Mouse (Mus musculus) MEL (cell line): ENCODE measurements around the gene Spcs3. TPM values are rescaled to one million over a fixed set of nuclear protein-coding genes. Genes with fewer than 3 reads are reported as not detected.

Experiments
- DNase-seq: peaks from one replicate; pipeline ENCODE4 v3.0.0; 2011; ENCODE audit warnings: low read depth, low spot score
- H3K27ac ChIP-seq: 2 replicates; pipeline ENCODE4 v1.5.1; 2012; ENCODE audit warnings: low read depth, mild to moderate bottlenecking, control low read depth, low read length, moderate library complexity; ENCODE audit not compliant: control insufficient read depth
- H3K27me3 ChIP-seq, 2 experiments: fragments of 150-350 bp in 1 of 2; sonication (generic) in 1 of 2; 2 replicates each; pipeline ENCODE4 v1.6.1; 2012; ENCODE audit warnings: low read length in 2 of 2, mild to moderate bottlenecking in 2 of 2, improper control_type of control experiment in 1 of 2, moderate library complexity in 1 of 2; ENCODE audit not compliant: insufficient read depth in 2 of 2, control insufficient read depth in 1 of 2
- H3K36me3 ChIP-seq, 2 experiments: 2 replicates each; pipeline ENCODE4 v1.6.1; 2012 to 2014; ENCODE audit warnings: low read length in 2 of 2, improper control_type of control experiment in 1 of 2, inconsistent platforms in 1 of 2, mild to moderate bottlenecking in 1 of 2; ENCODE audit not compliant: insufficient read depth in 2 of 2, control insufficient read depth in 1 of 2
- H3K4me1 ChIP-seq, 2 experiments: fragments of 150-350 bp in 1 of 2; sonication (generic) in 1 of 2; 2 replicates each; pipeline ENCODE4 v1.6.1; 2012; ENCODE audit warnings: low read length in 2 of 2, improper control_type of control experiment in 1 of 2, mild to moderate bottlenecking in 1 of 2; ENCODE audit not compliant: insufficient read depth in 2 of 2, control insufficient read depth in 1 of 2
- H3K4me3 ChIP-seq, 2 experiments: fragments of 150-350 bp in 1 of 2; sonication (generic) in 1 of 2; 2 replicates each; pipeline ENCODE4 v1.5.1; 2012; ENCODE audit warnings: low read depth in 2 of 2, low read length in 2 of 2, mild to moderate bottlenecking in 2 of 2, moderate library complexity in 2 of 2, control low read depth in 1 of 2, improper control_type of control experiment in 1 of 2; ENCODE audit not compliant: control insufficient read depth in 1 of 2, insufficient read depth in 1 of 2
- H3K79me2 ChIP-seq: 2 replicates; pipeline ENCODE4 v1.6.1; 2012; ENCODE audit warnings: mild to moderate bottlenecking, low read length, moderate library complexity; ENCODE audit not compliant: control insufficient read depth, poor library complexity, insufficient read depth
- H3K9ac ChIP-seq: 2 replicates; pipeline ENCODE4 v1.6.1; 2012; ENCODE audit warnings: low read depth, mild to moderate bottlenecking, control low read depth, low read length, moderate library complexity; ENCODE audit not compliant: control insufficient read depth, poor library complexity, severe bottlenecking
- H3K9me3 ChIP-seq: fragments of 150-350 bp; sonication (generic); replicated peaks from 2 replicates; pipeline ENCODE4 v1.6.1; 2012; ENCODE audit warnings: mild to moderate bottlenecking, low read length, improper control_type of control experiment, moderate library complexity; ENCODE audit not compliant: insufficient read depth
- CHD2 ChIP-seq: IDR thresholded peaks from 2 replicates; pipeline ENCODE4 v1.6.1; 2011; ENCODE audit warnings: low read length, improper control_type of control experiment
- CTCF ChIP-seq, 3 experiments: IDR thresholded peaks in 2 of 3; conservative IDR thresholded peaks in 1 of 3; 2 replicates each; pipeline ENCODE4 v1.5.1; 2011 to 2012; ENCODE audit warnings: low read length in 3 of 3, low read depth in 2 of 3, mild to moderate bottlenecking in 2 of 3, improper control_type of control experiment in 1 of 3, inconsistent platforms in 1 of 3, mixed read lengths in 1 of 3, moderate library complexity in 1 of 3; ENCODE audit not compliant: control insufficient read depth in 1 of 3, insufficient read depth in 1 of 3, poor library complexity in 1 of 3, severe bottlenecking in 1 of 3
- E2F4 ChIP-seq: IDR thresholded peaks from 2 replicates; pipeline ENCODE4 v1.6.1; 2011; ENCODE audit warnings: low read depth, low read length, improper control_type of control experiment, borderline replicate concordance
- ELF1 ChIP-seq: IDR thresholded peaks from 2 replicates; pipeline ENCODE4 v1.6.1; 2014; ENCODE audit warnings: low read depth, mild to moderate bottlenecking, inconsistent platforms, low read length, improper control_type of control experiment, moderate library complexity
- ETS1 ChIP-seq: IDR thresholded peaks from 2 replicates; pipeline ENCODE4 v1.6.1; 2012; ENCODE audit warnings: low read depth, mild to moderate bottlenecking, inconsistent platforms, low read length, improper control_type of control experiment, moderate library complexity
- GABPA ChIP-seq: IDR thresholded peaks from 2 replicates; pipeline ENCODE4 v1.6.1; 2012; ENCODE audit warnings: low read depth, mild to moderate bottlenecking, inconsistent platforms, low read length, improper control_type of control experiment, moderate library complexity
- GATA1 ChIP-seq: IDR thresholded peaks from 2 replicates; pipeline ENCODE4 v1.6.1; 2011; ENCODE audit warnings: low read depth, low read length, improper control_type of control experiment
- HCFC1 ChIP-seq: IDR thresholded peaks from 2 replicates; pipeline ENCODE4 v1.6.1; 2012; ENCODE audit warnings: low read depth, mild to moderate bottlenecking, inconsistent platforms, low read length, improper control_type of control experiment, moderate library complexity
- JUND ChIP-seq: IDR thresholded peaks from 2 replicates; pipeline ENCODE4 v1.6.1; 2011; ENCODE audit warnings: low read depth, mild to moderate bottlenecking, improper control_type of control experiment, low read length
- MAX ChIP-seq: IDR thresholded peaks from 2 replicates; pipeline ENCODE4 v1.6.1; 2011; ENCODE audit warnings: low read length, improper control_type of control experiment
- MAZ ChIP-seq: IDR thresholded peaks from 2 replicates; pipeline ENCODE4 v1.6.1; 2012; ENCODE audit warnings: low read depth, mild to moderate bottlenecking, inconsistent platforms, low read length, improper control_type of control experiment
- MEF2A ChIP-seq: IDR thresholded peaks from 2 replicates; pipeline ENCODE4 v1.6.1; 2014; ENCODE audit warnings: low read depth, mild to moderate bottlenecking, inconsistent platforms, low read length, improper control_type of control experiment; ENCODE audit not compliant: poor library complexity, insufficient replicate concordance, severe bottlenecking; ENCODE audit errors: extremely low read depth
- MYB ChIP-seq: IDR thresholded peaks from 2 replicates; pipeline ENCODE4 v1.6.1; 2011; ENCODE audit warnings: mild to moderate bottlenecking, low read depth, low read length, improper control_type of control experiment
- MYC ChIP-seq: IDR thresholded peaks from 2 replicates; pipeline ENCODE4 v1.6.1; 2011; ENCODE audit warnings: low read depth, mild to moderate bottlenecking, low read length, improper control_type of control experiment, moderate library complexity
- NELFE ChIP-seq: IDR thresholded peaks from 2 replicates; pipeline ENCODE4 v1.6.1; 2011; ENCODE audit warnings: low read depth, low read length, improper control_type of control experiment
- NRF1 ChIP-seq: IDR thresholded peaks from 2 replicates; pipeline ENCODE4 v1.6.1; 2014; ENCODE audit warnings: low read depth, mild to moderate bottlenecking, inconsistent platforms, low read length, improper control_type of control experiment, moderate library complexity; ENCODE audit not compliant: poor library complexity, insufficient read depth, severe bottlenecking
- POLR2A ChIP-seq, 2 experiments: IDR thresholded peaks; 2 replicates each; pipeline ENCODE4 v1.6.1; 2011 to 2012; ENCODE audit warnings: low read length in 2 of 2, mild to moderate bottlenecking in 2 of 2, control low read depth in 1 of 2, improper control_type of control experiment in 1 of 2, low read depth in 1 of 2, moderate library complexity in 1 of 2; ENCODE audit not compliant: control insufficient read depth in 1 of 2, insufficient read depth in 1 of 2, poor library complexity in 1 of 2
- POLR2AphosphoS2 ChIP-seq: IDR thresholded peaks from 2 replicates; pipeline ENCODE4 v1.6.1; 2011; ENCODE audit warnings: low read length, improper control_type of control experiment
- POLR2AphosphoS5 ChIP-seq: IDR thresholded peaks from 2 replicates; pipeline ENCODE4 v1.6.1; 2012; ENCODE audit warnings: low read depth, borderline replicate concordance, mild to moderate bottlenecking, inconsistent platforms, low read length, moderate library complexity, mixed read lengths
- RAD21 ChIP-seq: IDR thresholded peaks from 2 replicates; pipeline ENCODE4 v1.6.1; 2011; ENCODE audit warnings: mild to moderate bottlenecking, low read depth, low read length, improper control_type of control experiment
- RCOR1 ChIP-seq: IDR thresholded peaks from 2 replicates; pipeline ENCODE4 v1.6.1; 2012; ENCODE audit warnings: low read depth, mild to moderate bottlenecking, inconsistent platforms, low read length, improper control_type of control experiment
- SIN3A ChIP-seq: IDR thresholded peaks from 2 replicates; pipeline ENCODE4 v1.6.1; 2012; ENCODE audit warnings: low read length, improper control_type of control experiment, inconsistent platforms
- SMC3 ChIP-seq: IDR thresholded peaks from 2 replicates; pipeline ENCODE4 v1.6.1; 2011; ENCODE audit warnings: low read depth, low read length, improper control_type of control experiment
- UBTF ChIP-seq: IDR thresholded peaks from 2 replicates; pipeline ENCODE4 v1.6.1; 2012; ENCODE audit warnings: low read depth, mild to moderate bottlenecking, inconsistent platforms, low read length, improper control_type of control experiment, moderate library complexity, borderline replicate concordance; ENCODE audit not compliant: insufficient read depth
- USF1 ChIP-seq: IDR thresholded peaks from 2 replicates; pipeline ENCODE4 v1.6.1; 2014; ENCODE audit warnings: low read depth, mild to moderate bottlenecking, inconsistent platforms, low read length, improper control_type of control experiment, moderate library complexity
- ZC3H11A ChIP-seq: IDR thresholded peaks from 2 replicates; pipeline ENCODE4 v1.6.1; 2012; ENCODE audit warnings: low read depth, mild to moderate bottlenecking, inconsistent platforms, low read length, improper control_type of control experiment
- ZMIZ1 ChIP-seq: IDR thresholded peaks from 2 replicates; pipeline ENCODE4 v1.6.1; 2012; ENCODE audit warnings: low read depth, mild to moderate bottlenecking, inconsistent platforms, low read length, improper control_type of control experiment, moderate library complexity
- ZNF384 ChIP-seq: IDR thresholded peaks from 2 replicates; pipeline ENCODE4 v1.6.1; 2012; ENCODE audit warnings: low read depth, mild to moderate bottlenecking, inconsistent platforms, low read length, improper control_type of control experiment
- polyA plus RNA-seq, 2 experiments: library from polyadenylated mRNA; stranded (reverse) in 1 of 2; unstranded in 1 of 2; fragments of >175 nt in 1 of 2; fragments of >200 nt in 1 of 2; gene quantifications; 2 replicates each; pipeline versions ENCODE4 v1.2.1 to v1.2.4; 2012; ENCODE audit warnings: low replicate concordance in 2 of 2, low read depth in 1 of 2; ENCODE audit not compliant: insufficient read length in 2 of 2, insufficient read depth in 1 of 2, missing spikeins in 1 of 2
- total RNA-seq: library from RNA; depleted of rRNA; stranded (reverse); fragments of 300-350 nt; gene quantifications from 2 replicates; pipeline ENCODE4 v1.2.3, GENCODE M21; 2012

The Spcs3 gene
- total and polyA plus RNA-seq, 3 experiments: 69.0 to 140 (median 78.0) TPM

GRCm38 (mm10) chr8:54493915-54494314, 35.9 kb downstream of the Spcs3 start:
- Histone ChIP-seq H3K4me3 (peak overlapping the region in 1 of 2 experiments; percentile 36; a peak in 1 of 4 replicates), H3K27ac (no peak overlapping the region)

GRCm38 (mm10) chr8:54493110-54493509, 36.7 kb downstream of the Spcs3 start:
- peaks cover 0 to 4% of the 10 kb centered on the region in 2 experiments; a peak in 1 of 4 replicates for H3K4me1 ChIP-seq
- no peaks in the 10 kb centered on the region for H3K79me2 ChIP-seq
- no peak overlapping the region for H3K9ac ChIP-seq
- peaks cover 0 to 2% of the 10 kb centered on the region in 2 experiments; a peak in 1 of 4 replicates for H3K36me3 ChIP-seq
- peak; percentile 85 for DNase-seq
- peak overlapping the region in 1 of 2 experiments; percentile 18; a peak in 2 of 4 replicates for H3K4me3 ChIP-seq
- H3K27ac ChIP-seq: no peak overlapping the region
- H3K9me3 ChIP-seq: no peaks in the 10 kb centered on the region
- peaks cover 2% of the 10 kb centered on the region in 2 experiments; a peak in 1 of 4 replicates for H3K27me3 ChIP-seq
- TF ChIP-seq ETS1 (no peak), UBTF (no peak), NELFE (no peak), SIN3A (no peak), RAD21 (peak; percentile 78), MAX (no peak), ZMIZ1 (no peak), POLR2AphosphoS2 (no peak), USF1 (no peak), NRF1 (no peak), SMC3 (peak; percentile 81), GABPA (no peak), POLR2AphosphoS5 (no peak), MYC (no peak), ZNF384 (no peak), ZC3H11A (peak; percentile 66), POLR2A (IDR thresholded peaks at IDR 0.05; ENCODE audit: control insufficient read depth in 1 of 2, insufficient read depth in 1 of 2, low read depth in 1 of 2, low read length in 2 of 2, poor library complexity in 1 of 2) (no peak), MEF2A (no peak), RCOR1 (no peak), ELF1 (no peak), CTCF (IDR thresholded peaks at IDR 0.05 in 2 of 3, conservative IDR thresholded peaks at IDR 0.05 in 1 of 3; ENCODE audit: control insufficient read depth in 1 of 3, insufficient read depth in 1 of 3, low read depth in 2 of 3, low read length in 3 of 3, poor library complexity in 1 of 3, severe bottlenecking in 1 of 3) (peak; percentile 70 to 84 (median 81)), JUND (no peak), E2F4 (no peak), MAZ (no peak), GATA1 (no peak), CHD2 (no peak)

More at GRCm38 (mm10) chr8:54493915-54494314, 35.9 kb downstream of the Spcs3 start:
- Histone ChIP-seq H3K9ac (peak overlapping the region; percentile 24; the same call in 1 of the 2 replicates), H3K27me3 (no peaks in the 10 kb centered on the region), H3K4me1 (peaks cover 0 to 4% of the 10 kb centered on the region in 2 experiments; a peak in 1 of 4 replicates), H3K9me3 (no peaks in the 10 kb centered on the region), H3K36me3 (peaks cover 0 to 2% of the 10 kb centered on the region in 2 experiments; a peak in 1 of 4 replicates), H3K79me2 (no peaks in the 10 kb centered on the region)
- TF ChIP-seq ZMIZ1 (no peak), NRF1 (no peak), NELFE (no peak), HCFC1 (no peak), MYB (no peak), MAZ (no peak), ZNF384 (no peak), MEF2A (no peak)
- DNase-seq: peak; percentile 29
